Mouse (Mus musculus) embryonic fibroblast, embryonic 13.5 days (primary cell): ENCODE data around the gene Rnf40. TPM values are rescaled to one million over a fixed set of nuclear protein-coding genes. Genes with fewer than 3 reads are reported as not detected.

Source experiments
- H3K27ac ChIP-seq: 2 replicates; pipeline ENCODE4 v1.5.1; 2012; ENCODE audit warnings: low read length, control low read depth, inconsistent platforms; ENCODE audit not compliant: insufficient read depth
- H3K4me1 ChIP-seq: 2 replicates; pipeline ENCODE4 v1.6.1; 2011; ENCODE audit warnings: low read length; ENCODE audit not compliant: control insufficient read depth, insufficient read depth
- H3K4me3 ChIP-seq: 2 replicates; pipeline ENCODE4 v1.5.1; 2011; ENCODE audit warnings: mild to moderate bottlenecking, control low read depth, low read length; ENCODE audit not compliant: insufficient read depth
- CTCF ChIP-seq: IDR thresholded peaks from 2 replicates; pipeline ENCODE4 v1.5.1; 2011; ENCODE audit warnings: mild to moderate bottlenecking, control low read depth, low read length, moderate library complexity, borderline replicate concordance; ENCODE audit not compliant: insufficient read depth
- POLR2A ChIP-seq: IDR thresholded peaks from 2 replicates; pipeline ENCODE4 v1.6.1; 2011; ENCODE audit warnings: low read depth, mild to moderate bottlenecking, control low read depth, low read length, moderate library complexity
- polyA plus RNA-seq: library from polyadenylated mRNA; stranded (reverse); fragments of >200 nt; gene quantifications from 2 replicates; pipeline ENCODE4 v1.2.4, GENCODE M21; 2011; ENCODE audit warnings: low read depth; ENCODE audit not compliant: missing spikeins, insufficient read length

The Rnf40 gene
- 34.2 and 34.6 TPM in 2 replicates for polyA plus RNA-seq

DNA sequence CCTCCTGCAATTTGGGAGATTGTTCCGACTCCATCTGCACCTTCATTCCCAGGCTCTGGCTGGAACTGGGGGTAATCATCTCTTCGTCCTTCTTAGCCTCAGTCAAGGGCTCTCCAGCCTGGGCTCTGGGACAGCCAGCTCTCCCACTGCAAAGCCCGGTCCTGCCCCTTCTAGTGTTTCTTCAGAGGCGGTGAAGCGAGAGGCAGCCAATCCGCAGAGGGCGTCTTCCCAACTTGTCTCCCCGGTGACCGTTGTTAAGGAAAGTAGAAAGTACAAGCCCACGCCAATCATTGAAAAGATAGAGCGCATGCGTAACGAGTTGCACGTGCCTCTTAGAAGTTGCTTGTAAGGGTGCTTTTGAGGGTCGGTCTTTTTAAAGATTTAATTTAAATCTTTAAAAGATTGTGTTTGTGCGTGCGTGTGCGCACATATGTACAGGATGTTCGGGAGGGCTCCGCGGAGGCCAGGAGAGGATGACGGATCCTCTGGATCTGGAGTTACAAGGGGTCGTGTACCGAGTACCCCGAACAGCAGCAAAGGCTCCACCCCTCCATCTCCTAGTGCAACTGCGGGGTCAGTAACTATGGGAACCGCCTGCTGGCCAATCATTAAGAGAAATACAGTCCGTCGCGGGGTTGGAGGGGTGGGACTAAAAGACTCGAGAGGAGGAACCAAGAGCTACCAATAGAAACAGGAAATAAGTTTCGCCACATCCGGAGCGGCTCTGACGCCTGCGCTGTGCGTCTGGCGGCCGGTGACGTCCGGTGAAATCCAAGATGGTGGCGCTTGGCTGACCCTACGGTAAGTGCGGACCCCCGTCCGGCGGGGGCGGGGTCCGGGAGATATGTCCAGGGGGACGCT, at the start of gene Rnf40, which contains the start of gene Ccdc189:
TSS of gene Rnf40 (plus strand) at position 757 of the 861 bp plus-strand sequence.
TSS of gene Ccdc189 (minus strand) at position 585 of the 861 bp plus-strand sequence.
- TF ChIP-seq CTCF (no peak), POLR2A (peak; percentile 81)
- Histone ChIP-seq H3K4me3 (peak within 1 kb of the TSS; percentile 86), H3K4me1 (peaks cover 3% of the 10 kb centered on the region; the same call in 1 of the 2 replicates), H3K27ac (no peak within 1 kb of the TSS; the same call in 1 of the 2 replicates)

DNA sequence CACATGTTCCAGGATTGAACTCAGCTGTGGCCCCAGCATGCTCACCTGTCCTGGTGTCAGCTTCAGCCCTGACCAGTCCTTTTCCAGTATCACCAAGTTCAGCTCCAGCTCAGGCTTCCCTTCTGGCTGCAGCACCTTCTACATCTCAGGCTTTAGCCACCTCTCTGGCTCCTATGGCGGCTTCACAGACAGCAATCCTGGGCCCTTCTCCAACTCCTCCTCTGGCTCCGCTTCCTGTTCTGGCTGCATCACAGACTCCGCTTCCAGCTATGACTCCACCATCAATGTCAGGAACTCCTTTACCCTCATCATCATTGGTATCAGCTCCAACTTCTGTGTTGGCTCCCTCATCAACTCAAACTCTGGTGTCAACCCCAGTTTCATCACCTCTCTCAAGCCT, 46.9 kb upstream of the Rnf40 start:
- H3K27ac ChIP-seq, result no peak overlapping the region
- TF ChIP-seq CTCF (no peak), POLR2A (no peak)
- H3K4me3 ChIP-seq, result no peak overlapping the region
- H3K4me1 ChIP-seq, result peaks cover 4% of the 10 kb centered on the region

DNA sequence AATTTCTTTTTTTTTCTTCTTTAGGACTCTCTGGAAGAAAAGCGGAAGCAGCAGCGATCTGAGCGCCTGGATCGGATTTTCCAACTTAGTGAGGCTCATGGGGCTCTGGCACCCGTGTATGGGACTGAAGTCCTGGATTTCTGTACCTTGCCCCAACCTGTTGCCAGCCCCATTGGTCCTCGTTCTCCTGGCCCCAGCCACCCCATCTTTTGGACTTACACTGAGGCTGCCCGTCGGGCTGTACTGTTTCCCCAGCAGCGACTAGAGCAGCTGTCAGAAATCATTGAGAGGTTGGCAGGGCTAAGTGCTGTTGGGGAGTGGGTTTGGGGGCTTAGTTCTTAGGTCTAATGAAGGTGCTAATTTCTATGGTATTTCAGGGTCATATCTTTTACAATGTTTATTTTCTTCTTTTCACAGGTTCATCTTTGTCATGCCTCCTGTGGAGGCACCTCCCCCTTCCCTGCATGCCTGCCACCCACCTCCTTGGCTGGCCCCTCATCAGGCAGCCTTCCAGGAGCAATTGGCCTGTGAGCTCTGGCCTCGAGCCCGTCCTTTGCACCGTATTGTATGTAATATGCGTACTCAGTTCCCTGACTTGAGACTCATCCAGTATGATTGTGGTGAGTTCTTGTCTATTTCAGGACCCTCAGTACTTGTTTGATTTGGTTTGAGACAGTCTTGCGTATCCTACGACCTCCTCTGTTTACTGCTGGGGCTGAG, 39.3 kb upstream of the Rnf40 start:
- Histone ChIP-seq H3K4me3 (no peak overlapping the region), H3K27ac (no peak overlapping the region), H3K4me1 (peaks cover 4% of the 10 kb centered on the region)
- TF ChIP-seq POLR2A (no peak), CTCF (no peak)

DNA sequence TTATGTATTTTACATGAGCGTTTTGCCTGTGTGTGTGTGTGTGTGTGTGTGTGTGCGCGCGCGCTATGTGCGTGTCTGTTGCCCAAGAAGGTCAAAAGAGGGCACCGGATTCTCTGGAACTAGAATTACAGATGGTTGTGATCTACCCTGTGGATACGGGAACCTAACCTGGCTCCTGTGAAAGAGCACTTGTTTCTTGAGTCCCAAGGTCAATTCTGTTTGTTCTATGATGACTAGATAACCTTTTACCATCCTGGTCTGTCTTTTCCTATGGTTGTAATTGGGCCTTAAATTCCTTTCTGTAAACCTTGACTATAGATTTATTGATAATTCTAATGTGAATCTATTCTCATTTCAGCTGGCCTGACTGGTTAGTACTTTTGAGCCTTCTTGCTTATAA, 37.0 kb upstream of the Rnf40 start:
- Histone ChIP-seq H3K27ac (no peak overlapping the region), H3K4me1 (no peaks in the 10 kb centered on the region; the same call in 1 of the 2 replicates), H3K4me3 (no peak overlapping the region)
- TF ChIP-seq CTCF, result no peak
- no peak for TF ChIP-seq POLR2A

DNA sequence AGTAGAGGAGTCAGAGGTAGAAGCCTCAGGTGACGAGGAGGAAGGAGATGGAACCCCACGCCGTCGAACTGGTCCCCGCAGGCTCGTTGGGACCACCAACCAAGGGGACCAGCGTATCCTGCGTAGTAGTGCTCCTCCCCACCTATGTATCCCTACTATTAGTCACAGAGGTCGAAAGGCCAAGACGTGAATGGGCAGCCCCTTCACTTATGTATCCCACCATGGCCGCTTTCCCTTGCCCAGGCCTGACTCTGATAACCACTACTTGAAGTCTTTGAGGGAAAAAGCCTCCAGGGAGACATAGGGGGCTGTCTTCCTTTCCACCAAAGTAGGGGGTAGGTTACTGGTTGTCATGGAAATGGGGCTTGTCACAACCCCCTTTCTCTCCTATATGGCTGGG, 28.0 kb upstream of the Rnf40 start:
- H3K27ac ChIP-seq, result no peak overlapping the region
- H3K4me1 ChIP-seq, result peaks cover 4% of the 10 kb centered on the region; the same call in 1 of the 2 replicates
- H3K4me3 ChIP-seq, result no peak overlapping the region
- no peak for TF ChIP-seq CTCF
- TF ChIP-seq POLR2A, result no peak

DNA sequence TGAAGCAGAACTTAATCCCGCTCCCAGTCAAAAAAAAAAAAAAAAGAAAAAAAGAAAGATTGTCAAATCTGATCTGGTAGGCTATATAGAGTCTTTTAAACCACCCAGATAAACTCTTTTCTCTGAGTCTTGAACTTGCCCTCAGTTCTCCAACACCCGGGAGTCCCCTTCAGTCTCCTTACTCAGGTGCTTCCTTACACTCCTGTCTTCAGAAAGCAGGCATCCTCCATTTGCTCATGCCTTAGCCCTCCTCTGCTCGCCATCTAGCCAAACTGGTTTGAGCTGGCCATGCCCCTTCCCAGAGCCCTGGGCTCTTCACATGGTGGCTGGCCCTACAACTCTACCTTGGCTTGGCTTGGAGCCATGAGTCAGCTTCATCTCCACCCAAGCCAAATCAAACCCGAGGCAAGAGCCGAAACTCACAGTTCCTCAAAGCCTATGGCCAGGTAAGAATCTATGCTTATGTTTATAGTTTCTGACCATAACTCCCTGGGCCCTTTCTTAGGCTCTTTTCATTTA, 27.2 kb upstream of the Rnf40 start, which contains the start of gene Tmem265:
TSS of gene Tmem265 (plus strand) at position 51 of the 519 bp plus-strand sequence.
- H3K27ac ChIP-seq, result no peak within 1 kb of the TSS
- TF ChIP-seq POLR2A (no peak), CTCF (no peak)
- H3K4me1 ChIP-seq, result peaks cover 4% of the 10 kb centered on the region; the same call in 1 of the 2 replicates
- H3K4me3 ChIP-seq, result no peak within 1 kb of the TSS

DNA sequence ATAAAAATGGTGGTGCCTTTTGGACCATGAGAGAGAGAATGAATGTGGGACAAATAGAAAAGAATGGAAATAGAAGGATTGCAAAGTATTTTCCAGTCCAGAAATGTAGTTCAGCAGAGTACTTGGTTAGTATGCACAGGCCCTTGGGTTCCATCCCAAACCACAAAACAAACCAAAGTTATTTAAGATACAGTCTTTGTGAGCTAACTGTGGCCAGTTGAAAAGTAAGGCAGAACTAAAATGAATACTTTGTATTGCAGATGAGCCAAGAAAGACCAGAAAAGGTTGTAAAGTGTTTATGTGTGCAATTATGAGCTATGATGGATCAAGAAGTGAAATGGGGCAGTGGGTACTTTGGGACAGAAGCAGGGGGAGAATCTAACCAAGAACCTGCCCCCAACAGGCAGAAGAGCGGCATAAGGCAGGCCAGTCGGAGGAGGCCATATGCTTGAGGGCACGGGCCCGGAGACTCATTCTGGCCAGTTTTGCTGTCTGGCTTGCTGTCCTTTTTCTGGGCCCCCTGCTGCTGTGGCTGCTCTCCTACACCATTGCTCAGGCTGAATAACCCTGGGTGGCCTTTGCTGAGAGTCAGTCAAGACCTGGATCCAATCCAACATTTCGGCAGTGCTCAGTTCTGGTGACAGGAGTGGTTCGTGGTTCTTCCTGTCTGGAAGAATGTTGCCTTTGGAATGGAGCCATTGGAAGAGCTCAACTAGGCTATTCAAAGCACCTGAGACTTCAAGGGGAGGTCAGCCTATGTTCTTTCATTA, 24.0 kb upstream of the Rnf40 start:
- no peak overlapping the region for H3K4me3 ChIP-seq
- no peak for TF ChIP-seq POLR2A
- TF ChIP-seq CTCF, result no peak
- peak overlapping the region; percentile 75 for H3K27ac ChIP-seq

DNA sequence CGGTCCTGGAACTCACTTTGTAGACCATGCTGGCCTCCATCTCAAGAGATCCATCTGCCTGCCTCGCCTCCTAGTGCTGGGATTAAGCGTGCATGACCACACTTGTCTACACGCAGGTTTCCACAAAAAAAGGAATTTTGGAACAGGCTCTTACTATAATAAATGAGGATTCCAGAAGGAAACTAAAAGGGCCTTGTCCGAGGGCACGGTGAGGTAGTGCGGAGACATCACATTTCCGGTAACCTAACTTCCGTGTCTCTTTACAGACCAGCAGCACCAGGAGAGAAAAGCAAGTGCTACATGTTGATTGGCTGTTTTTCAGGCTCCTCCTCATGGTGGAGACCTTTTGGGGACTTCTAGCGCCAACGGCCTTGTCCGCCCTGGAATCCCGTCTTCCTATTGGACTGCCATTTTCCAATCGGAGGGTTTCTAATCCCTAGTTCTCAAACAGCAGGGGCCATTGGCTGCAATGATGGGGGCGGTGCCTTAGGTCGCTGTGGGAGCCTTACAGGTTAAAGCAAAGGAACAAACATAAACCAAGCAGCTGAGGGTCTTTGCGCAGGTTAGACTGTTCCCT, 15.6 kb upstream of the Rnf40 start, which contains the start of gene Phkg2:
TSS of gene Phkg2 (plus strand) at position 446 of the 577 bp plus-strand sequence.
- Histone ChIP-seq H3K4me3 (peak within 1 kb of the TSS; percentile 84), H3K4me1 (no peaks in the 10 kb centered on the region), H3K27ac (peak within 1 kb of the TSS; percentile 45)
- TF ChIP-seq POLR2A (peak; percentile 84), CTCF (no peak)

More for the DNA sequence above, 24.0 kb upstream of the Rnf40 start:
- peaks cover 4% of the 10 kb centered on the region; the same call in 1 of the 2 replicates for H3K4me1 ChIP-seq

DNA sequence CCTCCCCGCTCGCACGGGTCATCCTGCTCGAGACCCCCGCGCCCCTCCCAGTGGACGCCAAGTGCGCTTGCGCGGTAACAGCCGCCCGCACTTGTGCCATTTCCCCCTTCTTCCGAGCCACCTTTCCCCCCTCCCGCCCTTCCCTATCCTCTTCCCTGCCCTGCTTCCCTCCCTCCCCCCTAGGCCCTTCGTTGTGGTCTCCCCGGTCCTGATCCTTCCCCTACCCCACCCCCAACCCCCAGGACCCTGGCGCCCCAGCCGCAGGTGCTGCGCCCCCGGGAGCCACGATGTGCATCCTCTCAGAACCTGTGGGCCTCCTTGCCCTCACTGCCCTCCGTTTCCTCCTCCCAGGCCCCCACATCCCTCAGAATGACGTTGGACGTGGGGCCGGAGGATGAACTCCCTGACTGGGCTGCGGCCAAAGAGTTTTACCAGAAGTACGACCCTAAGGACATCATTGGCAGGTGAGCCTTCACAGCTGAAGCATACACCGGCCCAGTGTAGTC, 15.0 kb upstream of the Rnf40 start:
- Histone ChIP-seq H3K4me3 (peak overlapping the region; percentile 84), H3K27ac (no peak overlapping the region), H3K4me1 (no peaks in the 10 kb centered on the region)
- TF ChIP-seq POLR2A (no peak), CTCF (no peak)
